Mouse (Mus musculus) small intestine, adult 2 months (tissue): Measurements from ENCODE around the gene Mob3a.

Experiments used
- CTCF ChIP-seq: fragments of 200-500 bp; IDR thresholded peaks from 2 replicates; pipeline ENCODE4 v1.5.1; 2012; ENCODE audit warnings: low read depth, mild to moderate bottlenecking, control low read depth, inconsistent platforms, low read length, moderate library complexity, mixed read lengths; ENCODE audit not compliant: insufficient replicate concordance, insufficient read length; ENCODE audit errors: extremely low read depth
- POLR2A ChIP-seq: fragments of 200-500 bp; IDR thresholded peaks from 2 replicates; pipeline ENCODE4 v1.6.1; 2012; ENCODE audit warnings: low read depth, mild to moderate bottlenecking, control low read depth, inconsistent platforms, low read length, moderate library complexity

GRCm38 (mm10) chr10:80695186-80695585 is 6.6 kb downstream of the Mob3a start:
- no peak for TF ChIP-seq CTCF
- TF ChIP-seq POLR2A: no peak
